Mouse (Mus musculus) cerebellum, adult 2 months (tissue): ENCODE measurements around the gene Ch25h.

ENCODE experiments used
- CTCF ChIP-seq: fragments of 200-500 bp; IDR thresholded peaks from 2 replicates; pipeline ENCODE4 v1.5.1; 2011; ENCODE audit warnings: low read depth, mild to moderate bottlenecking, control low read depth, low read length, moderate library complexity, borderline replicate concordance; ENCODE audit not compliant: insufficient read depth
- POLR2A ChIP-seq: fragments of 200-500 bp; IDR thresholded peaks from 2 replicates; pipeline ENCODE4 v1.6.1; 2011; ENCODE audit warnings: low read length, control low read depth, borderline replicate concordance; ENCODE audit not compliant: insufficient read depth

DNA sequence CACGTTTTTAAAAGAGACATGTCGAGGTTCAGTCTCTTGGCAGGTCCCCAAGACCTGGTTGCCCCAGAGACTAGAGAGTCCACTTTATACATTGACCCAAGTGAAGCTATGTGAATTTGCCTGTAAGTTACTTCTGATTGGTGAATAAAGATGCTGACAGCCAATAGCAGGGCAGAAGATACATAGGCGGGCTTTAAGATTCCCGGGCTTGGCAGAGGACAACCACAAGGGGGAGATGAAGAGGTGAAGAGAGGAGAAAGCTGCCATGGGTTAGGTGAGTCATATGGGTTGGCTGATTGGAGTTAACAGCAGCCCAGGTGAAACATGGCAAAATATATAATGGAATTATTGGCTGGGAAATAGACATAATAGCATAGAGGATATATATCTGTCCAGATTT, 25.8 kb upstream of the Ch25h start:
- TF ChIP-seq CTCF (peak; percentile 34; the same call in 1 of the 2 replicates), POLR2A (no peak)
